Mouse (Mus musculus) midbrain, postnatal 0 days (tissue): ENCODE results near the gene Hes7. TPM values are rescaled to one million over a fixed set of nuclear protein-coding genes. Genes with fewer than 3 reads are reported as not detected.
A peak's percentile ranks its signal among the peaks of the same experiment; 100 is the strongest.

Experiments used
- ATAC-seq: fragments of 200-750 bp; cut with Nextera tagmentation; 2 replicates; pipeline ENCODE4 v1.8.0; 2017; ENCODE audit warnings: moderate number of reproducible peaks, mild to moderate bottlenecking, moderate TSS enrichment, moderate library complexity; ENCODE audit not compliant: low FRiP score
- DNase-seq: peaks from one replicate; pipeline ENCODE4 v3.0.0-alpha.2; 2015; ENCODE audit warnings: low spot score
- H3K27ac ChIP-seq: fragments of 300-500 bp; sonication (generic); 2 replicates; pipeline ENCODE4 v1.5.1; 2014; ENCODE audit warnings: low read depth, mild to moderate bottlenecking, low read length, mixed read lengths
- H3K27me3 ChIP-seq: fragments of 300-500 bp; sonication (generic); 2 replicates; pipeline ENCODE4 v1.6.1; 2014; ENCODE audit warnings: low read length, control low read depth, mixed read lengths; ENCODE audit not compliant: insufficient read depth
- H3K36me3 ChIP-seq: fragments of 300-500 bp; sonication (generic); 2 replicates; pipeline ENCODE4 v1.6.1; 2014; ENCODE audit warnings: low read length, control low read depth, mixed read lengths; ENCODE audit not compliant: insufficient read depth
- H3K4me1 ChIP-seq: fragments of 300-500 bp; sonication (generic); 2 replicates; pipeline ENCODE4 v1.6.1; 2014; ENCODE audit warnings: mild to moderate bottlenecking, control low read depth, antibody characterized with exemption, low read length, mixed read lengths; ENCODE audit not compliant: insufficient read depth
- H3K4me2 ChIP-seq: fragments of 300-500 bp; sonication (generic); 2 replicates; pipeline ENCODE4 v1.6.1; 2014; ENCODE audit warnings: low read depth, mild to moderate bottlenecking, low read length, mixed read lengths; ENCODE audit not compliant: poor library complexity, severe bottlenecking
- H3K4me3 ChIP-seq: fragments of 300-500 bp; sonication (generic); 2 replicates; pipeline ENCODE4 v1.5.1; 2014; ENCODE audit warnings: low read depth, mild to moderate bottlenecking, low read length, moderate library complexity
- H3K9ac ChIP-seq: fragments of 300-500 bp; sonication (generic); replicated peaks from 2 replicates; pipeline ENCODE4 v1.6.1; 2014; ENCODE audit warnings: mild to moderate bottlenecking, low read length, moderate library complexity, mixed read lengths; ENCODE audit not compliant: poor library complexity, severe bottlenecking
- H3K9me3 ChIP-seq: fragments of 300-500 bp; sonication (generic); 2 replicates; pipeline ENCODE4 v1.6.1; 2016; ENCODE audit warnings: low read length, control low read depth
- CTCF ChIP-seq: IDR thresholded peaks from 2 replicates; pipeline ENCODE4 v1.5.1; 2016; ENCODE audit warnings: antibody characterized with exemption, mild to moderate bottlenecking
- WGBS: fragments of 180-500 bp; shearing (Covaris S2); extraction: QIAGEN DNeasy Blood & Tissue Kit; methylation state at CpG from one replicate; pipeline ENCODE4 v1.1.7; 2014; 5-methylcytosine and 5-hydroxymethylcytosine counted together
- polyA plus RNA-seq: library from polyadenylated mRNA; unstranded; fragments of >200 nt; fragmentation: Nextera tagmentation; extraction: Ambion mirVana; gene quantifications from 2 replicates; pipeline ENCODE4 v1.2.1, GENCODE M21; 2015
- total RNA-seq: library from RNA; depleted of rRNA; stranded (reverse); fragments of >200 nt; gene quantifications from 2 replicates; pipeline ENCODE4 v1.2.3, GENCODE M21; 2014

The Hes7 gene
- total and polyA plus RNA-seq, 2 experiments from 2014 or later, result 2.0 to 2.1 TPM

DNA sequence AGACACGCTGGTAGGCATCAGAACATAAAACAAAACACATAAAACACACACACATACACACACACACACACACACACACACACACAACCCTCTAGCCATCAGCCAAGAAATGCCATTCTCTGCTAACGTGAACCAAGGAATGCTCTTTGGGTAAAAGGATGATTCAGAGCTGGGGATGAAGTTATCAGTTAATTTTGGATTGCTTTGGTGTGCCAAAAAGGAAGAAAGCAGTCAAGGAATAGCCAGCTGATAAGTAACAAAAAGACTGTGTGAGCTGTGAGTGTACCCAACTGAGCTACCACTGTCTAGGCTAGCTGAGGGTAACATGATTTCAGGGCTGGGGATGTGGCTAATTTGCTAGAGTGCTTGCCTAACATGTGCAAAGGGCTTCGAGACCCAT lies 6.2 kb upstream of the Hes7 start:
- no peaks in the 10 kb centered on the region for H3K9me3 ChIP-seq
- DNase-seq (no peak), ATAC-seq (no peak)
- no peak overlapping the region for H3K9ac ChIP-seq
- H3K36me3 ChIP-seq, result 0 out of 2 replicates have a peak, but pooled peaks cover 3% of the 10 kb centered on the region
- H3K27ac ChIP-seq, result no peak overlapping the region
- no peak overlapping the region for H3K4me2 ChIP-seq
- peaks cover 10% of the 10 kb centered on the region for H3K4me1 ChIP-seq
- 76% methylated on average over 3 of the region's 3 CpGs for WGBS
- no peaks in the 10 kb centered on the region for H3K27me3 ChIP-seq
- no peak for TF ChIP-seq CTCF
- no peak overlapping the region for H3K4me3 ChIP-seq

DNA sequence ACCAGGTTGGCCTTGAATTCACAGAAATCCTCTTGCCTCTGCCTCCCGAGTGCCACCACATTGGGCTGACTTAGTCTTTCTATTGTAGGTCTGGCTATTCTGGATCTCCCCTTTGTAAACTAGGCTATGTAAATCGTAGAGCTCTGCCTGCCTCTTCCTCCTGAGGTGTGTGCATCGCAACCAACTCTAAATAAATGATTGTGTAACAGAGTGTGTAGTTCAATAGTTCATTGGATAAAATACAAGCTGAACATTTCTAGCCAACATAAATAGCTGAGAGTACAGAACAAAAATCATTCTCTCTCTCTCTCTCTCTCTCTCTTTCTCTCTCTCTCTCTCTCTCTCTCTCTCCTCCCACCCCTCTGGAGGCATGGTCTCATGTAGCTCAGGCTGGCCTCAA lies 5.6 kb upstream of the Hes7 start:
- DNase-seq (no peak), ATAC-seq (no peak)
- no peak overlapping the region for H3K9ac ChIP-seq
- H3K4me2 ChIP-seq, result no peak overlapping the region
- H3K27me3 ChIP-seq, result no peaks in the 10 kb centered on the region
- no peaks in the 10 kb centered on the region for H3K9me3 ChIP-seq
- peaks cover 13% of the 10 kb centered on the region for H3K4me1 ChIP-seq
- H3K27ac ChIP-seq, result no peak overlapping the region
- TF ChIP-seq CTCF, result no peak
- H3K36me3 ChIP-seq, result no peaks in the 10 kb centered on the region
- WGBS, result 87% methylated on average over 3 of the region's 3 CpGs
- H3K4me3 ChIP-seq, result no peak overlapping the region

DNA sequence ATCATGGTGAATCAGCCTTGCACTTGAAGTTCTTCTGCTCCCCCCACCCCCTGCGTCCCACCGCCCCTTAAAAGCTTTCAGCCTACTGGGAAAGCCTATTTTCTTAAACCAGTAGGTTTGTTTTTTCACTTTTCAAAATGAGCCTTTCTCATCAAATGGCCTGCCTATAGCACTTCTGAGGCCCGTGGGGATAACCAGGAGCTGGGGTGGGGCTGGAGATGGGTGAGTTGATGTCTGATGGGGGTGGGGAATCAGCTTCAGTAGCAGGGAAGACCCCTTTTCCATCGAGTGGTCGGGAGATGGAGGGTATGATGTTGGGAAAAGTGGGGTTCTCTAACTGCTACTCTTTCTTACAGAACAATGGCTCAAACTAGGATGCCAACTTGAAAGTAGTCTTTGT lies 3.4 kb upstream of the Hes7 start:
- Histone ChIP-seq H3K4me2 (peak overlapping the region; percentile 98), H3K4me1 (peaks cover 21% of the 10 kb centered on the region), H3K4me3 (peak overlapping the region; percentile 85; the same call in 1 of the 2 replicates), H3K9me3 (no peaks in the 10 kb centered on the region), H3K9ac (peak overlapping the region; percentile 61; the same call in 1 of the 2 replicates), H3K27me3 (peaks cover 4% of the 10 kb centered on the region; the same call in 1 of the 2 replicates), H3K36me3 (no peaks in the 10 kb centered on the region), H3K27ac (no peak overlapping the region)
- WGBS, result 56% methylated on average over 5 of the region's 5 CpGs
- TF ChIP-seq CTCF, result no peak
- no peak for DNase-seq
- ATAC-seq, result no peak

DNA sequence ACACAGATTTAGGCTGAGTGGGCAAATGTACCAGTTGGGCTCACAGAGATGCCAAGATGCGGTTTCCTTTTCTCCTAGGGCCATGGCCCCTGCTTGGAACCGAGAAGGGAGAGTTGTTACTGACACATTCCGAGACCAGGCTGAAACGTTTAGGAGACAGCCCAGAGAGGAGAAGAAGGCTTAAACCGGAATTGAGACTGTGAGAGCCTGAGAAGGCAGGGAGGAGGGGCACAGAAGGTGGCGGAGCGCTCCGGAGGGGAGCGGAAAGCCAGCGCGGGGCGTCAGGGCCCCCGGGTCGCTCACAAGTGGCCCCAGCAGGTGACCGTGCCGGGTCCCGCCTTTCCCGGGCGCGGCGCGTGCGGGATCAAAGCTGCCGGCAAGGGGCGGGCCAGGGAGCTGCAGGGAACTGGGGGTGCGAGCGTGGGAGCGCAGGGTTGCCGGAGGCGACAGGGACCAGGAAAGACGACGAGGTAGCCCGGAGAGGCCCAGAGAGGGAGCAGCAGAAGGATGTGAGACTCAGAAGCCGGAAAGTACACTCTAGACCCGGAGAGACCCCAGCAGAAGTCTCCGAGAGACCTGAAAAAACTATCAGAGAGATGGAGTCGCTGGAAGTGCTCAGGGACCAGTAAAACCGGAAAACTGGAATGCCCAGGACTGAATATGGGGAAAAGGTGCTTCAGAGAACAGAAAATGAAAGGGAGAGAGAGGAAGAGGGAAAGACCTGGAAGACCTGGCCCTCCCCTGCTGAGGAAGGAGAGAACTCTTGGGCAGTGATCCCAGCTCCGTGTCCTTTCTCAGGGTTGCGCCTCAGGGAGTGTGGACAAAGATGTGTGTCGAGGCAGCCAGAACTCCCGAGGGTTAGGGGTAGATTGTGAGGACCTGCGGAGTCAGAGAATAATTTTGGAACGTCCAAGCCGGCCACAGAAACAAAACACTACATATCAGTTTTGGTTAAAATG lies 2.2 kb upstream of the Hes7 start:
- Histone ChIP-seq H3K36me3 (no peaks in the 10 kb centered on the region), H3K4me3 (peak overlapping the region; percentile 85), H3K4me1 (peaks cover 21% of the 10 kb centered on the region), H3K27me3 (peaks cover 4% of the 10 kb centered on the region; the same call in 1 of the 2 replicates), H3K9me3 (no peaks in the 10 kb centered on the region), H3K27ac (peak overlapping the region; percentile 64), H3K4me2 (peak overlapping the region; percentile 98), H3K9ac (peak overlapping the region; percentile 61)
- no peak for ATAC-seq
- DNase-seq, result peak; percentile 46
- no peak for TF ChIP-seq CTCF
- under 1% methylated on average over 45 of the region's 45 CpGs for WGBS

DNA sequence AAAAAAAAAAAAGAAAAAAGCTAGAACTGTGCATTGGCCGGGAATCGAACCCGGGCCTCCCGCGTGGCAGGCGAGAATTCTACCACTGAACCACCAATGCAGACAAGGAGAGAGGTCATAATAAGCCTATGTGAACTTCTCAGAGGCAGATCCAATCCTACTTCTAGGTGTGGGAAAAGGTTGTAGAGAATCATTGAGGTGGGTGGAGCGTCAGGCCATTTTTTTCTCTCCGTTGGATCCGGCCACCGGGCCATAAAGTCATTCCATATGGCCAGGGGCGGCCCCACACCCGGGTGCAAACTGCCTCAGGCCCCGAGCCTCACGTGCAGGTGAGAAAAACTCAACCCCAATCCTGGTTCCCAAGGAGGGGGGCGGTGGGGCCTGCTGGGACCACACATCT lies 1.4 kb upstream of the Hes7 start:
- peak; percentile 91 for DNase-seq
- peaks cover 4% of the 10 kb centered on the region; the same call in 1 of the 2 replicates for H3K27me3 ChIP-seq
- H3K4me2 ChIP-seq, result peak overlapping the region; percentile 98
- no peak for TF ChIP-seq CTCF
- ATAC-seq, result no peak; the same call in 1 of the 2 replicates
- no peak overlapping the region for H3K9ac ChIP-seq
- peaks cover 21% of the 10 kb centered on the region for H3K4me1 ChIP-seq
- H3K36me3 ChIP-seq, result no peaks in the 10 kb centered on the region
- under 1% methylated on average over 15 of the region's 15 CpGs for WGBS
- no peaks in the 10 kb centered on the region for H3K9me3 ChIP-seq
- peak overlapping the region; percentile 85 for H3K4me3 ChIP-seq
- no peak overlapping the region for H3K27ac ChIP-seq
